Mouse (Mus musculus) kidney, adult 2 months (tissue): ENCODE results near the gene Pappa2.

Experiments
- CTCF ChIP-seq: fragments of 200-500 bp; conservative IDR thresholded peaks from 2 replicates; pipeline ENCODE4 v1.5.1; 2011; ENCODE audit warnings: low read depth, mild to moderate bottlenecking, control low read depth, low read length, moderate library complexity, mixed read lengths; ENCODE audit not compliant: insufficient read depth, insufficient read length
- POLR2A ChIP-seq: fragments of 200-500 bp; IDR thresholded peaks from one replicate; pipeline ENCODE4 v1.6.1; 2011; ENCODE audit warnings: low read depth, low read length, control low read depth

GRCm38 (mm10) chr1:158910661-158911060 lies 69.6 kb downstream of the Pappa2 start:
- no peak for TF ChIP-seq CTCF
- no peak for TF ChIP-seq POLR2A
